9 mouse cellular contexts compared by ENCODE assay signal in genomic region chr4:150193915-150194314, GRCm38 (mm10). TPM values are rescaled to one million over a fixed set of nuclear protein-coding genes. Genes with fewer than 3 reads are reported as not detected.
DNase-seq lines count a peak whose midpoint lies in the region; ATAC-seq and TF ChIP-seq lines count a peak whose summit lies in the region.
"Had no signal": no experiment of that assay in that cellular context is flagged by ENCODE, and none has a peak within 500 bp of the region (broad histone marks: within the 10 kb centered on the region; RNA-seq: fewer than 3 reads in every experiment).

No protein-coding gene starts in this region.

- no peaks in the 10 kb centered on the region for H3K79me2 ChIP-seq in MEL (ENCODE audit: control insufficient read depth, insufficient read depth, low read length, poor library complexity)

- H3K4me3 ChIP-seq in MEL (ENCODE audit: control insufficient read depth in 1 of 2, insufficient read depth in 1 of 2, low read depth in 2 of 2, low read length in 2 of 2): no peak overlapping the region
- no peak overlapping the region for H3K4me3 ChIP-seq in embryonic facial prominence, embryonic 10.5 days

- H3K36me3 ChIP-seq in MEL (ENCODE audit: control insufficient read depth in 1 of 2, insufficient read depth in 2 of 2, low read length in 2 of 2): peaks cover 0 to 3% of the 10 kb centered on the region in 2 experiments; a peak in 2 of 4 replicates
- no peaks in the 10 kb centered on the region for H3K36me3 ChIP-seq in embryonic facial prominence, embryonic 10.5 days (replicated peaks)

- no peaks in the 10 kb centered on the region for H3K27me3 ChIP-seq in MEL (ENCODE audit: control insufficient read depth in 1 of 2, insufficient read depth in 2 of 2, low read length in 2 of 2)
- no peaks in the 10 kb centered on the region for H3K27me3 ChIP-seq in embryonic facial prominence, embryonic 10.5 days (replicated peaks; ENCODE audit: low read depth, poor library complexity, severe bottlenecking)

- H3K27ac ChIP-seq in MEL (ENCODE audit: control insufficient read depth, low read depth, low read length): no peak overlapping the region
- H3K27ac ChIP-seq in embryonic facial prominence, embryonic 10.5 days (replicated peaks): no peak overlapping the region

- TF ChIP-seq EP300 in MEL (IDR thresholded peaks at IDR 0.05; ENCODE audit: low read depth in 1 of 2, low read length in 2 of 2): no peak

- peak; percentile 84 to 95 (median 89) for TF ChIP-seq CTCF in MEL (IDR thresholded peaks at IDR 0.05 in 2 of 3, conservative IDR thresholded peaks at IDR 0.05 in 1 of 3; ENCODE audit: control insufficient read depth in 1 of 3, insufficient read depth in 1 of 3, low read depth in 2 of 3, low read length in 3 of 3, poor library complexity in 1 of 3, severe bottlenecking in 1 of 3)

- no peak overlapping the region for H3K9ac ChIP-seq in MEL (ENCODE audit: control insufficient read depth, low read depth, low read length, poor library complexity, severe bottlenecking)

- peaks cover 0 to 3% of the 10 kb centered on the region in 2 experiments; a peak in 1 of 4 replicates for H3K4me1 ChIP-seq in MEL (ENCODE audit: control insufficient read depth in 1 of 2, insufficient read depth in 2 of 2, low read length in 2 of 2)
- peaks cover 9% of the 10 kb centered on the region; the same call in 1 of the 2 replicates for H3K4me1 ChIP-seq in embryonic facial prominence, embryonic 10.5 days

- WGBS in embryonic facial prominence, embryonic 10.5 days: 41% methylated on average over 1 of the region's 1 CpGs

- no peaks in the 10 kb centered on the region for H3K9me3 ChIP-seq in MEL (replicated peaks; ENCODE audit: insufficient read depth, low read length)
- H3K9me3 ChIP-seq in embryonic facial prominence, embryonic 10.5 days: no peaks in the 10 kb centered on the region

- peak; percentile 85 for TF ChIP-seq RAD21 in MEL (IDR thresholded peaks at IDR 0.05; ENCODE audit: low read depth, low read length)

- DNase-seq in cerebellum, adult 18-20 months: peak; percentile 6 to 23
- peak; percentile 26 for DNase-seq in layer of hippocampus, adult 11-12 months (ENCODE audit: low spot score)
- no peak for DNase-seq in layer of hippocampus, adult 8-10 months (ENCODE audit: low spot score in 2 of 2)
- DNase-seq in MEL (ENCODE audit: low read depth, low spot score): peak; percentile 75
- peak; percentile 70 for DNase-seq in embryonic facial prominence, embryonic 10.5 days (ENCODE audit: low spot score)
- DNase-seq in thymus, postnatal 14 days: peak; percentile 68

- no peak for ATAC-seq in cerebellum, adult (ENCODE audit: insufficient number of reproducible peaks, low FRiP score, low TSS enrichment)
- peak; percentile 99 for ATAC-seq in megakaryocyte, adult 5-6 weeks (ENCODE audit: poor library complexity, severe bottlenecking)

- TF ChIP-seq POLR2A in MEL (IDR thresholded peaks at IDR 0.05; ENCODE audit: control insufficient read depth in 1 of 2, insufficient read depth in 1 of 2, low read depth in 1 of 2, low read length in 2 of 2, poor library complexity in 1 of 2): no peak

TF ChIP-seq in MEL, 35 proteins besides CTCF, POLR2A, EP300 and RAD21:
- TF ChIP-seq ZNF384 (IDR thresholded peaks at IDR 0.05; ENCODE audit: low read depth, low read length) (no peak), TBP (IDR thresholded peaks at IDR 0.05; ENCODE audit: low read depth, low read length) (no peak), KAT2A (conservative IDR thresholded peaks at IDR 0.05; ENCODE audit: low read depth, low read length) (no peak), MAZ (IDR thresholded peaks at IDR 0.05; ENCODE audit: low read depth, low read length) (no peak), SMC3 (IDR thresholded peaks at IDR 0.05; ENCODE audit: low read depth, low read length) (peak; percentile 78), MYC (IDR thresholded peaks at IDR 0.05; ENCODE audit: low read depth, low read length) (0 out of 2 replicates have a peak, but pooled peaks have one; percentile 55), NELFE (IDR thresholded peaks at IDR 0.05; ENCODE audit: low read depth, low read length) (no peak), POLR2AphosphoS2 (IDR thresholded peaks at IDR 0.05; ENCODE audit: low read length) (no peak), SIN3A (IDR thresholded peaks at IDR 0.05; ENCODE audit: low read length) (peak; percentile 46; the same call in 1 of the 2 replicates), ZKSCAN1 (IDR thresholded peaks at IDR 0.05; ENCODE audit: low read depth, low read length) (no peak), GABPA (IDR thresholded peaks at IDR 0.05; ENCODE audit: low read depth, low read length) (no peak), ZC3H11A (IDR thresholded peaks at IDR 0.05; ENCODE audit: low read depth, low read length) (peak; percentile 72), MAFK (IDR thresholded peaks at IDR 0.05; ENCODE audit: borderline replicate concordance, low read depth, low read length) (no peak)

RNA-seq across cellular contexts. Expression of gene Car6, which starts 7.2 kb away (rescaled TPM):
- under 1 TPM in 2 of 4 experiments, not detected in 2; 0.20 to 0.53 TPM for total RNA-seq in layer of hippocampus, adult 8-10 months (2022)
- total RNA-seq in MEL (2012; rRNA removed): not detected in 2 replicates
- under 1 TPM in 1 of 2 experiments, not detected in 1; 0.19 TPM for polyA plus RNA-seq in MEL (2012; ENCODE audit: insufficient read depth in 1 of 2, insufficient read length in 2 of 2, low read depth in 1 of 2, low replicate concordance in 2 of 2, missing spikeins in 1 of 2)
- 0.27 TPM in 1 of 2 replicates, not detected in the other for polyA plus RNA-seq in embryonic facial prominence, embryonic 10.5 days (2016; fragmentation: Nextera tagmentation; extraction: Ambion mirVana)
- total RNA-seq in megakaryocyte, adult 5-6 weeks (2015): 0.20 and 0.39 TPM in 2 replicates
- not detected in 2 replicates for total RNA-seq in megakaryocyte, adult 5-6 weeks (2017)
- polyA plus RNA-seq: neural tube, embryonic 14.5 days had no signal

RNA-seq across cellular contexts. Expression of gene Eno1, which starts 42.6 kb away (rescaled TPM):
- total RNA-seq in layer of hippocampus, adult 8-10 months (2022): 100 to 1,000 TPM; 419 to 457 (median 441) TPM
- total RNA-seq in MEL (2012; rRNA removed): 254 and 516 TPM in 2 replicates
- polyA plus RNA-seq in MEL (2012; ENCODE audit: insufficient read depth in 1 of 2, insufficient read length in 2 of 2, low read depth in 1 of 2, low replicate concordance in 2 of 2, missing spikeins in 1 of 2): 1,000 to 10,000 TPM in 1 of 2 experiments, 100 to 1,000 TPM in 1; 737 to 5,492 TPM
- 3,458 and 4,025 TPM in 2 replicates for polyA plus RNA-seq in embryonic facial prominence, embryonic 10.5 days (2016; fragmentation: Nextera tagmentation; extraction: Ambion mirVana)
- total RNA-seq in megakaryocyte, adult 5-6 weeks (2015): 382 and 422 TPM in 2 replicates
- 352 and 362 TPM in 2 replicates for total RNA-seq in megakaryocyte, adult 5-6 weeks (2017)

RNA-seq across cellular contexts. Expression of gene Slc2a7, which starts 45.1 kb away (rescaled TPM):
- total RNA-seq in layer of hippocampus, adult 8-10 months (2022): not detected
- total RNA-seq in MEL (2012; rRNA removed): not detected in 2 replicates
- polyA plus RNA-seq in MEL (2012; ENCODE audit: insufficient read depth in 1 of 2, insufficient read length in 2 of 2, low read depth in 1 of 2, low replicate concordance in 2 of 2, missing spikeins in 1 of 2): under 1 TPM in 1 of 2 experiments, not detected in 1; 0.06 TPM
- not detected in 2 replicates for polyA plus RNA-seq in embryonic facial prominence, embryonic 10.5 days (2016; fragmentation: Nextera tagmentation; extraction: Ambion mirVana)
- total RNA-seq in megakaryocyte, adult 5-6 weeks (2015): not detected in 2 replicates
- not detected in 2 replicates for total RNA-seq in megakaryocyte, adult 5-6 weeks (2017)
- polyA plus RNA-seq: neural tube, embryonic 14.5 days had no signal

Comparison
In these comparisons a context has a peak if more than half of its experiments do, and no peak if none do; other contexts are left out.
1. DNase-seq: peak in cerebellum, adult 18-20 months (2 of 2), layer of hippocampus, adult 11-12 months (single experiment), MEL (single experiment), embryonic facial prominence, embryonic 10.5 days (single experiment) and thymus, postnatal 14 days (single experiment); none in layer of hippocampus, adult 8-10 months (0 of 2).